Mouse (Mus musculus) erythroid progenitor cell, adult 5-6 weeks (primary cell): ENCODE data around the gene Hcn2. TPM values are rescaled to one million over a fixed set of nuclear protein-coding genes. Genes with fewer than 3 reads are reported as not detected.
A peak's percentile ranks its signal among the peaks of the same experiment; 100 is the strongest.

Source experiments
- ATAC-seq: replicated peaks from 2 replicates; pipeline ENCODE4 v1.8.0; 2016; ENCODE audit warnings: moderate number of reproducible peaks, mild to moderate bottlenecking, moderate TSS enrichment, inconsistent platforms; ENCODE audit not compliant: poor library complexity, low FRiP score, severe bottlenecking
- total RNA-seq, 2 experiments: library from RNA; stranded (forward) in 1 of 2; stranded (reverse) in 1 of 2; fragments of 150-400 nt in 1 of 2; fragments of 186-747, 209-891 nt in 1 of 2; gene quantifications; 2 replicates each; pipeline versions ENCODE4 v1.2.3 to v1.2.4; 2015 to 2017; ENCODE audit warnings: low replicate concordance in 2 of 2

Gene Hcn2
- total RNA-seq, 2 experiments from 2014 or later, result not detected

GRCm38 (mm10) chr10:79766508-79767325 is 50.3 kb downstream of the Hcn2 start, which contains the start of gene Rnf126:
Rnf126 (minus strand) TSS chr10:79766952.
- ATAC-seq, result peak; percentile 84

- peak; percentile 67 for ATAC-seq
Observed at GRCm38 (mm10) chr10:79767372-79768244, 51.2 kb downstream of the Hcn2 start.

- ATAC-seq, result no peak
Observed at GRCm38 (mm10) chr10:79768400-79768799, 52.0 kb downstream of the Hcn2 start.

DNA sequence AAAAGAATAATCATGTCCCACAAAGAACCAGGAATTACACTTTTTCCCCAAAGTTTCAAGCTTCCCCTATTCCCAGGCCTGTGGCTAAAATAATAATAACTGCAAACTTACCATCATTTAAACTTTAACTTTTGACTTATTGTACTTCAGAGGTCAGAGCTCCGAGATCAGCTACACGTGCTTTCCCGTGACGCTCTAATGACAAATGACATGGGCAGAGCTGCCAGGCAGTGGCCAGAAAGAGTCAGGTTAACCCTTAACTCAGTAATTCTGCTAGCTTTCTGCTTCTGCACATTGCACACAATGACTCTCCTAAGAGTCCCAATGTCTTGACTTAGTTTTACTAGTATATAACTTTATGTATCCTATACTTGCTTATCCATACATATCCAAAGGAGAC is 52.9 kb downstream of the Hcn2 start:
- no peak for ATAC-seq

DNA sequence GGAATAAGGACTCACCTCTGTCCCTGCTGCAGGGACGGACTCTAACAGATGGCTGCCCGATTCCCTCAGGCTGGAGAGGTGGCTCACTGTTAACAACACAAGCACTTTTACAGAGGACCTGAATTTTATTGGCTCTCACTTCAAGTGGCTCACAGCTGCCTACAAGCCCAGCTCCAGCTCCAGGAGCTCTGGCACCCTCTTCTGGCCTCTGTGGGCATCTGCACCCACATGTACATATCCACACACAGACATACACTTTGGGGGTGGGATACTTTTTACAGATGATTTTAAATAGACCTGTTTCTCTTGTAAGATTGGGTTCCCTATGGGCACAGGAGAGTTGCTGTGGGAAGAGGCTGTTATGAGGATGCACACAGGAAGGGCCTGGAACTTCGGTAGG is 55.9 kb downstream of the Hcn2 start:
- no peak for ATAC-seq

DNA sequence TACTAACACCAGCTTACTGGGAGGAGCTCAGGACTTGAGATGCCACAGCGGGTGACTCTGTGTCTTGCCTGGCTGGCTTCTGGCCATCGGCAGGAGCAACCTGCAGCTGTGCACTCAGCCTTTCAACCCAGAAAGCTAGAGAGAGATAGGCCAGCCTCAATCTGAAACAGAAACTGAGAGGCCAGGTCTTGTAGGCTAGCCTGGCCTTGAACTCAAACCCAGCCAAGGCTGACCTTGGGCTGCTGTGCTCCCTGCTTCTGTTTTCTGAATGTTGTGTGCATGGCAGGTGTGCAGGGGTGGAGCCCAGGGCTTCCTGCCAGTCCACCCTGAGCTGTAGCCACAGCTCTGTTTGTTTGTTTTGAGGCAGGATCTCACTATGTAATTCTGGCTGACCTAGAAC is 56.8 kb downstream of the Hcn2 start:
- ATAC-seq, result no peak

DNA sequence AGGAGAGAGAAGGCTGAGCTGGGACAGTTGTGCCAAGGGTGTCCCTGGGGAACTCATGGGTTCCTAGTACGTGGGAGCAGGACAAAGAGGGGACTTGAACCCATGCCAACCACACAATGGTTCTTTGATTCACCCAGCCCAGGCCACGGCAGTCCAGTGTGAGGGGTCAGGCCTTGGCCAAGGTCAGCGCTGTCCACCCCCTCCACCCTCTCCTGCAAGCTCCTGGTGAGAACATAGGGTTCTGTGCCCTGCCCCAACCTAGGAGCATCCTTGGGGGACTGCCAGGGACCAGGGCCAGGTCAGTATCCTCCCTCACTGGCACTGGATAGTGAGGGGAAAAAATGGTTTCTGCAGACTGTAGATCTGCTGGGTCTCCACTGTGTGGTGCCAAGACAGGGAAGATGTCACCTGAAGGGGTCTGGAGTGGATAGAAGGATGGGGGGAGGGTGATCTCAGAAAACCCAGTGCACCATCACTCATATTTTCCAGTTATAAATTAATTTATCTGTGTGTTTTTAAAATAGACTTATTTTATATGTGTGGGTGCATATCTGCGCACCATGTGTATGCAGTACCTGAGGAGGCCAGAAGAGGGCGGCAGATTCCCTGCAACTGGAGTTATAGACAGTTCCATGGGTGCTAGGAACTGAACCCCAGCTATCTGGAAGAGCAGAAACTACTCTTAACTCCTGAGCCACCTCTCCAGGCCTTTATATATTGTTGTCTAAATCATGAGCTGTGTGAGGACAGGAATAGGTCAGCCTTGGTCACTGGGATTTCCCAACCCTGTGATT is 58.2 kb downstream of the Hcn2 start:
- no peak for ATAC-seq

DNA sequence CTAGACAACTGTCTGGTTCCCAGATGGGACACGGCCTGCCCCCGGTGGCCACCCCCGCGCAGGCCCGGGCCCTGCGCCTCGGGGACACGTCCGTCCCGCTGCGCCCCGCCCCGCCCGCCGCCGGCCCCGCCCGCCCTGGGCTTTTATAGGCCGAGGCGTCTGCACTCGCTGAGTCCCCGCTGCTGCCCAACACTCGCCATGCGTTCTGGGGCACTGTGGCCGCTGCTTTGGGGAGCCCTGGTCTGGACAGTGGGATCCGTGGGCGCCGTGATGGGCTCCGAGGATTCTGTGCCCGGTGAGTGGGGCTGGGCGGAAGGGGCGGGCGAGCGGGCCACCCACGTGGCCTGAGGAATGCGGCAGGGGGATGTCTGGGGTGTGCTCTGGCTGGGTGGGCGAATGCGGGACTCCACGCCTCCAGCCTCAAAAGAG is 60.7 kb downstream of the Hcn2 start, which contains the start of gene Fstl3:
TSS of gene Fstl3 (plus strand) at position 170 of the 429 bp plus-strand sequence.
- no peak for ATAC-seq

- no peak for ATAC-seq
Observed at GRCm38 (mm10) chr10:79778006-79778405, 61.6 kb downstream of the Hcn2 start.

DNA sequence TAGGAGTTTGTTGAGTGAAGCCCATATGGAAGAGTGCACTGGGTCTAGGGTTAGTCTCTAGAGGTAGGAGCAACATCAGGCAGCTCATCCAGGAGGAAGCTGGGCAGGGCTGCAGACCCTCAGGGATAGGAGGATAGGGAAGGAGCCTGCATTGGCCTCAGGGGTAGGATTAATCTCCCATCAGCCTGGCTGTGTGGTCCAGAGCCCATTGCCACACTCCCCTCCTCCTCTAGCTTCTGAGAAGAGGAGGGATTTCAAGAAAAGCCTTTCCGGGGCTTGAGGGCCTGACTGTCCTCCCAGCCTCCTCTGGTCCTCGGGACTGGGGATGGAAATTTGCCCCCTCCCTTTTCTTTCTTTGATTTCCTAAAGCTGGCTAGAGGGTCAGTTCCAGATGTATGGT is 62.8 kb downstream of the Hcn2 start:
- no peak for ATAC-seq

GRCm38 (mm10) chr10:79779784-79780663 is 63.6 kb downstream of the Hcn2 start:
- peak; percentile 78 for ATAC-seq

DNA sequence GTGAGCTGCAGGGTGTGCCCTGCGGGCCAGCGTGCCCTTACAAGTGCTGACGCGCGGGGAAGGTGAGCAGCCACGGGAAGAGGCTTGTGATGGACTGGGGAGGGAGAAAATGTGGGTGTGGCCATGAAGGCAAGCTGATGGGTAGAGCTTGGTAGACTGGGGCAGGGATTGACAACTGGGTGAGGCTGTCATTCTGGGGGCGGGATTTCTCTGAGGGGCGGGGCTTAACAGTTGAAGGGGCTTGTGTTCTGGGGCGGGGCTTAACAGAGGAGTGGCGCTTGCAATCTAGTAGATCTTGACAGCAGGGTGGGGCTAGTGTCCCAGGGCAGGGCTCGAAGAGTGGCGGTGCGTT is 64.2 kb downstream of the Hcn2 start:
- ATAC-seq, result no peak; the same call in 1 of the 2 replicates

GRCm38 (mm10) chr10:79781139-79781538 is 64.7 kb downstream of the Hcn2 start:
- no peak for ATAC-seq

- ATAC-seq, result no peak
Observed at GRCm38 (mm10) chr10:79781956-79782355, 65.5 kb downstream of the Hcn2 start.

DNA sequence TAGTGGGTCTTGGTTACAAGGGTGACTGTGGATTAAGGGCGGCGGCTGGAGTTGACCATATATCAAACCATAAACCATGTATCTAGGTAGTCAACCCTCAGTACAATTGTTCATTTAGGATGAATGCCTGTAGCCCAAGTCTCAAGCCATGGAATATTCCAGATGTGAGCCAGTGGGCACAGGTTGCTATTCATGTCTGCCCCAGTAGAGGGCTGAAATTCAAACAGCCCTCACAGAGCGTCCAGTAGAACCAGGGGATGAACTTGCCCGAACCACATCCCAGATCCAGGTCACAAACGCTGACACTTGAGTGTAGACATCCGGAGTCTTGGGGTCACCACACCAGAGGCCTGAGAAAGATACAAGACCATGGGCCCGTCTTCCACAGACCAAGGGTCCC is 66.6 kb downstream of the Hcn2 start:
- ATAC-seq, result no peak

DNA sequence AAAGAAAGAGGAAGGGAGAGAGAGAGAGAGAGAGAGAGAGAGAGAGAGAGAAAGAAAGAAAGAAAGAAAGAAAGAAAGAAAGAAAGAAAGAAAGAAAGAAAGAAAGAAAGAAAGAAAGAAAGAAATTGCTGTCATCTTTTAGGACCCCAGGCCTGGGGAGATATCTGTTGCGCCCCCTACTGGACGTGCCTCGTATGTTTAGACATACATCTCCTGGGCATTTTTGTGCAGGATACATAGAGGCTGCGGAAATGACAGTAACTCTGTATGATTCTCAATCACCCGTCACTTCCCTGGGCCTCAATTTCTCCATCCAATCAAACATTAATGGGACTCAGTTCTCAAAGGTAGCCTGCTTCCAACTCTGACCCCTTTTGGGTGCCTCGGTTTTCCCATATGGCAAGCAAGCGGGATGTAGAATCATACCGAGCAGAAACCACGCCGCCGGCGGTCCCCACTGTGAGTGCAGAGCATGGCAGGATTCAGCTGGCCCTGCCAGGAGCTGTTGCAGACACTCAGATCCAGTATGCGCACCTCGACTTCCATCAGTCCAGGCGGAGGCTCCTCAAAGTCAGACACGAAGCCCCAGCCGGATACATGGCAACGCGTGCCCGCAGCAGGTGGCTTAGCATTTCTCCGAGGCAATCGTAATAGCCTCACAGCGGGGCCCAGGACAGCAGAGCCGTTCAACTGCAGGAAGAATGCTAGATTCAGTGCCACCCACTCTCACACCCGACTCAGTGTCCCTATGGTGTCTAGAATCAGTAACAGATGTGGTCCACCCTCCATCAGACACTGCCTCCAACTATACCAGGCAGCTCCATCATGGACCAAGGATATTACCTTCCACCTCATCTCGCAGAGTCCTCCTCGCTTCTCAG is 67.7 kb downstream of the Hcn2 start:
- no peak for ATAC-seq
